Mouse (Mus musculus): ENCODE measurements at regions not wholly inside any gene's neighbourhood (a gene's known extent, or its start where the extent isn't known, plus 50 kb on each side); places are given as distances from the start of the nearest gene placed in this dataset.

GRCm38 (mm10) chr12:7192591-7192990, 784.9 kb upstream of the Apob start:
- Histone ChIP-seq H3K9me3 (no peaks in the 10 kb centered on the region), H3K4me1 (no peaks in the 10 kb centered on the region), H3K27ac (no peak overlapping the region), H3K4me3 (no peak overlapping the region), H3K9ac (no peak overlapping the region), H3K36me3 (no peaks in the 10 kb centered on the region), H3K4me2 (no peak overlapping the region), H3K27me3 (no peaks in the 10 kb centered on the region)
- WGBS = 74% methylated on average over 3 of the region's 3 CpGs
- no peak for ATAC-seq (ENCODE audit: insufficient number of reproducible peaks, insufficient read depth, low FRiP score, low TSS enrichment, low read depth)

- Histone ChIP-seq H3K27me3 (no peaks in the 10 kb centered on the region), H3K9ac (no peak overlapping the region), H3K9me3 (no peaks in the 10 kb centered on the region), H3K4me3 (no peak overlapping the region), H3K27ac (no peak overlapping the region), H3K36me3 (no peaks in the 10 kb centered on the region), H3K4me1 (no peaks in the 10 kb centered on the region), H3K4me2 (no peak overlapping the region)
- ATAC-seq (ENCODE audit: insufficient number of reproducible peaks, insufficient read depth, low FRiP score, low TSS enrichment, low read depth) = no peak
Measured at GRCm38 (mm10) chr12:7198098-7198497, 779.4 kb upstream of the Apob start.

- Histone ChIP-seq H3K36me3 (no peaks in the 10 kb centered on the region), H3K27ac (no peak overlapping the region), H3K9me3 (no peaks in the 10 kb centered on the region), H3K27me3 (no peaks in the 10 kb centered on the region), H3K4me3 (no peak overlapping the region), H3K4me1 (no peaks in the 10 kb centered on the region), H3K4me2 (no peak overlapping the region), H3K9ac (no peak overlapping the region)
- ATAC-seq (ENCODE audit: insufficient number of reproducible peaks, insufficient read depth, low FRiP score, low TSS enrichment, low read depth) = no peak
- WGBS = 97% methylated on average over 1 of the region's 1 CpGs
Measured at GRCm38 (mm10) chr12:7200879-7201278, 776.6 kb upstream of the Apob start.

- H3K36me3 ChIP-seq = no peaks in the 10 kb centered on the region
- no peak overlapping the region for H3K9ac ChIP-seq
- no peak for ATAC-seq (ENCODE audit: insufficient number of reproducible peaks, insufficient read depth, low FRiP score, low TSS enrichment, low read depth)
- H3K4me2 ChIP-seq = no peak overlapping the region
- no peaks in the 10 kb centered on the region for H3K27me3 ChIP-seq
- 65% methylated on average over 6 of the region's 6 CpGs for whole genome bisulfite sequencing
- H3K4me1 ChIP-seq = no peaks in the 10 kb centered on the region
- H3K4me3 ChIP-seq = no peak overlapping the region
- H3K9me3 ChIP-seq = no peaks in the 10 kb centered on the region
- H3K27ac ChIP-seq = no peak overlapping the region
Measured at GRCm38 (mm10) chr12:7215686-7216085, 761.8 kb upstream of the Apob start.

GRCm38 (mm10) chr12:7217499-7217898, 759.9 kb upstream of the Apob start:
- H3K27ac ChIP-seq = no peak overlapping the region
- H3K4me2 ChIP-seq = no peak overlapping the region
- H3K36me3 ChIP-seq = no peaks in the 10 kb centered on the region
- 31% methylated on average over 3 of the region's 3 CpGs for WGBS
- no peak for ATAC-seq (ENCODE audit: insufficient number of reproducible peaks, insufficient read depth, low FRiP score, low TSS enrichment, low read depth)
- no peaks in the 10 kb centered on the region for H3K9me3 ChIP-seq
- no peak overlapping the region for H3K4me3 ChIP-seq
- H3K9ac ChIP-seq = no peak overlapping the region
- no peaks in the 10 kb centered on the region for H3K27me3 ChIP-seq
- no peaks in the 10 kb centered on the region for H3K4me1 ChIP-seq

- Histone ChIP-seq H3K9ac (no peak overlapping the region), H3K4me3 (no peak overlapping the region), H3K4me1 (no peaks in the 10 kb centered on the region), H3K4me2 (no peak overlapping the region), H3K36me3 (no peaks in the 10 kb centered on the region), H3K27ac (no peak overlapping the region), H3K9me3 (no peaks in the 10 kb centered on the region), H3K27me3 (no peaks in the 10 kb centered on the region)
- ATAC-seq (ENCODE audit: insufficient number of reproducible peaks, insufficient read depth, low FRiP score, low TSS enrichment, low read depth) = no peak
- 71% methylated on average over 2 of the region's 2 CpGs for WGBS
Measured at GRCm38 (mm10) chr12:7228124-7228523, 749.3 kb upstream of the Apob start.

GRCm38 (mm10) chr12:7228541-7229225, 748.8 kb upstream of the Apob start:
- H3K4me1 ChIP-seq = no peaks in the 10 kb centered on the region
- 67% methylated on average over 9 of the region's 9 CpGs for WGBS
- ATAC-seq (ENCODE audit: insufficient number of reproducible peaks, insufficient read depth, low FRiP score, low TSS enrichment, low read depth) = no peak

GRCm38 (mm10) chr12:7250324-7250723, 727.1 kb upstream of the Apob start:
- no peak for ATAC-seq (ENCODE audit: insufficient number of reproducible peaks, insufficient read depth, low FRiP score, low TSS enrichment, low read depth)
- no peak overlapping the region for H3K4me2 ChIP-seq
- H3K9ac ChIP-seq = no peak overlapping the region
- no peak overlapping the region for H3K27ac ChIP-seq
- H3K4me3 ChIP-seq = no peak overlapping the region
- no peaks in the 10 kb centered on the region for H3K9me3 ChIP-seq
- no peaks in the 10 kb centered on the region for H3K4me1 ChIP-seq
- H3K36me3 ChIP-seq = no peaks in the 10 kb centered on the region
- no peaks in the 10 kb centered on the region for H3K27me3 ChIP-seq

More at GRCm38 (mm10) chr12:7228541-7229225, 748.8 kb upstream of the Apob start:
- Histone ChIP-seq H3K9me3 (no peaks in the 10 kb centered on the region), H3K27me3 (no peaks in the 10 kb centered on the region), H3K36me3 (no peaks in the 10 kb centered on the region), H3K9ac (no peak overlapping the region), H3K4me2 (no peak overlapping the region), H3K4me3 (no peak overlapping the region), H3K27ac (peak overlapping the region; percentile 16; the same call in 1 of the 2 replicates)

- no peak for ATAC-seq (ENCODE audit: insufficient number of reproducible peaks, insufficient read depth, low FRiP score, low TSS enrichment, low read depth)
- Histone ChIP-seq H3K4me2 (no peak overlapping the region), H3K36me3 (no peaks in the 10 kb centered on the region), H3K4me3 (no peak overlapping the region), H3K9ac (no peak overlapping the region), H3K27me3 (no peaks in the 10 kb centered on the region), H3K9me3 (no peaks in the 10 kb centered on the region), H3K27ac (no peak overlapping the region), H3K4me1 (no peaks in the 10 kb centered on the region)
- 95% methylated on average over 1 of the region's 1 CpGs for WGBS
Measured at GRCm38 (mm10) chr12:7270587-7270986, 706.9 kb upstream of the Apob start.

GRCm38 (mm10) chr12:7284354-7285036, 693.0 kb upstream of the Apob start:
- Histone ChIP-seq H3K4me3 (no peak overlapping the region), H3K27ac (no peak overlapping the region), H3K4me2 (no peak overlapping the region), H3K9me3 (no peaks in the 10 kb centered on the region), H3K36me3 (no peaks in the 10 kb centered on the region), H3K27me3 (no peaks in the 10 kb centered on the region), H3K4me1 (no peaks in the 10 kb centered on the region), H3K9ac (no peak overlapping the region)
- ATAC-seq (ENCODE audit: insufficient number of reproducible peaks, insufficient read depth, low FRiP score, low TSS enrichment, low read depth) = no peak
- 65% methylated on average over 4 of the region's 4 CpGs for WGBS

GRCm38 (mm10) chr12:7291557-7291956, 685.9 kb upstream of the Apob start:
- no peaks in the 10 kb centered on the region for H3K4me1 ChIP-seq
- H3K4me3 ChIP-seq = no peak overlapping the region

GRCm38 (mm10) chr12:7297026-7297425, 680.4 kb upstream of the Apob start:
- 61% methylated on average over 2 of the region's 2 CpGs for WGBS
- ATAC-seq (ENCODE audit: insufficient number of reproducible peaks, insufficient read depth, low FRiP score, low TSS enrichment, low read depth) = no peak
- no peak overlapping the region for H3K4me2 ChIP-seq
- no peak overlapping the region for H3K4me3 ChIP-seq
- no peaks in the 10 kb centered on the region for H3K36me3 ChIP-seq
- H3K9ac ChIP-seq = no peak overlapping the region
- H3K27ac ChIP-seq = no peak overlapping the region
- no peaks in the 10 kb centered on the region for H3K9me3 ChIP-seq
- no peaks in the 10 kb centered on the region for H3K4me1 ChIP-seq
- H3K27me3 ChIP-seq = no peaks in the 10 kb centered on the region

More at GRCm38 (mm10) chr12:7291557-7291956, 685.9 kb upstream of the Apob start:
- H3K9me3 ChIP-seq = no peaks in the 10 kb centered on the region
- H3K36me3 ChIP-seq = no peaks in the 10 kb centered on the region
- H3K27me3 ChIP-seq = no peaks in the 10 kb centered on the region
- no peak overlapping the region for H3K9ac ChIP-seq
- H3K27ac ChIP-seq = no peak overlapping the region
- 51% methylated on average over 2 of the region's 2 CpGs for WGBS
- no peak overlapping the region for H3K4me2 ChIP-seq
- no peak for ATAC-seq (ENCODE audit: insufficient number of reproducible peaks, insufficient read depth, low FRiP score, low TSS enrichment, low read depth)
